Mouse (Mus musculus) heart, embryonic 13.5 days (tissue): Measurements from ENCODE around the gene Vav3. TPM values are rescaled to one million over a fixed set of nuclear protein-coding genes. Genes with fewer than 3 reads are reported as not detected.

ENCODE experiments used
- ATAC-seq: fragments of 200-750 bp; cut with Nextera tagmentation; 2 replicates; pipeline ENCODE4 v1.8.0; 2017; ENCODE audit warnings: moderate TSS enrichment; ENCODE audit not compliant: insufficient number of reproducible peaks, low FRiP score, low TSS enrichment; ENCODE audit errors: extremely low read depth
- H3K27ac ChIP-seq: fragments of 300-500 bp; sonication (generic); replicated peaks from 2 replicates; pipeline ENCODE4 v1.5.1; 2015; ENCODE audit warnings: moderate library complexity, mild to moderate bottlenecking, inconsistent platforms
- H3K27me3 ChIP-seq: fragments of 300-500 bp; sonication (generic); replicated peaks from 2 replicates; pipeline ENCODE4 v1.6.1; 2015; ENCODE audit warnings: mild to moderate bottlenecking, inconsistent platforms
- H3K36me3 ChIP-seq: fragments of 300-500 bp; sonication (generic); 2 replicates; pipeline ENCODE4 v1.6.1; 2015; ENCODE audit warnings: mild to moderate bottlenecking, inconsistent platforms
- H3K4me1 ChIP-seq: fragments of 300-500 bp; sonication (generic); 2 replicates; pipeline ENCODE4 v1.6.1; 2015; ENCODE audit warnings: inconsistent platforms
- H3K4me2 ChIP-seq: fragments of 300-500 bp; sonication (generic); 2 replicates; pipeline ENCODE4 v1.6.1; 2015; ENCODE audit warnings: inconsistent platforms, mild to moderate bottlenecking, moderate library complexity
- H3K4me3 ChIP-seq: fragments of 300-500 bp; sonication (generic); 2 replicates; pipeline ENCODE4 v1.5.1; 2015; ENCODE audit warnings: moderate library complexity, mild to moderate bottlenecking, inconsistent platforms
- H3K9ac ChIP-seq: fragments of 300-500 bp; sonication (generic); 2 replicates; pipeline ENCODE4 v1.6.1; 2015; ENCODE audit warnings: inconsistent platforms, mild to moderate bottlenecking, moderate library complexity
- H3K9me3 ChIP-seq: fragments of 300-500 bp; sonication (generic); 2 replicates; pipeline ENCODE4 v1.6.1; 2016; ENCODE audit warnings: inconsistent platforms
- WGBS: fragments of 180-500 bp; shearing (Covaris S2); methylation state at CpG from one replicate; pipeline ENCODE4 v1.1.7; 2015; ENCODE audit warnings: mixed read lengths; 5-methylcytosine and 5-hydroxymethylcytosine counted together
- polyA plus RNA-seq: library from polyadenylated mRNA; unstranded; fragments of >200 nt; fragmentation: Nextera tagmentation; extraction: Ambion mirVana; gene quantifications from 2 replicates; pipeline ENCODE4 v1.2.1, GENCODE M21; 2015

Gene Vav3
- polyA plus RNA-seq, 1 experiment from 2014 or later: 7.5 TPM

DNA sequence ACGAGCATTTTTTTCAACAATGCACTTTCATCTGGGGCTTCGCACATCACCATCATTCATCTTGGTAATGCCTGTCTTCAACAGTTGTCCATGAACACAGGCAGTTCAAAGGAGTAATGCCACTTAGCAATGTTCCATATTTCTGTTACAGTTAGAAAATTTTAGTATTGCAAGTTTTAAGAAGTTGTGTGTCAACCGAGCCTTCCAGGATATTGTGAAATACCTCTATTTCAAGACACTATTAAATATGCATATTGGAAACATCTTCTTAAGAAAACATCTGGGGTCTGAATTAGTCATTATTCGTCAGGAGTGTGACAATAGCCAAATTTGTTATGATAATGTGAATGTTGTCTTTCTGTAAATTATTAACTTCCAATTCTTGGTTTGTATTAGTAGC lies 137.8 kb downstream of the Vav3 start:
- H3K4me2 ChIP-seq: no peak overlapping the region
- no peaks in the 10 kb centered on the region for H3K9me3 ChIP-seq
- WGBS: 80% methylated on average over 4 of the region's 4 CpGs
- no peak overlapping the region for H3K4me3 ChIP-seq
- no peak overlapping the region for H3K27ac ChIP-seq
- no peaks in the 10 kb centered on the region for H3K27me3 ChIP-seq
- H3K9ac ChIP-seq: no peak overlapping the region
- no peaks in the 10 kb centered on the region for H3K36me3 ChIP-seq
- no peak for ATAC-seq
- H3K4me1 ChIP-seq: peaks cover 13% of the 10 kb centered on the region

DNA sequence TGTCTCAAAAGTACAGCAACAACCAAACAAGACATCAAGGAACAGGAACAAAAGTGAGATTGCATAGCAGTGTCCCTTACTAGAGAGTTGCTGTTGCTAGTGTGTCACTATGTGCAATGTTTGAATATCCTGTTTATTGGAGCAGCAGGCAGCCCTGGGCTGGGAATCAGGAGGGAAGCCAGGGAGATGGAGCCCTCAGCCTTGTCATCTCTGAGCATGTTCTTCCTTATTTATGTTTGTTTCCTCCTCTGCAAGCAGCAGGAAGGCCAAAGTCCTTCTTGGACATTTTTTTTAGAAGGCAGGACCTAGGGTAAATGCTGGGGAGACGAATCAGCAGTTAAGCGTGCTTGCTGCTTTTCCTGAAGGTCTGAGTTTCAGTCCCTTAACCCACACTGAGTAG lies 140.2 kb downstream of the Vav3 start:
- no peak overlapping the region for H3K9ac ChIP-seq
- H3K9me3 ChIP-seq: no peaks in the 10 kb centered on the region
- 71% methylated on average over 2 of the region's 2 CpGs for WGBS

DNA sequence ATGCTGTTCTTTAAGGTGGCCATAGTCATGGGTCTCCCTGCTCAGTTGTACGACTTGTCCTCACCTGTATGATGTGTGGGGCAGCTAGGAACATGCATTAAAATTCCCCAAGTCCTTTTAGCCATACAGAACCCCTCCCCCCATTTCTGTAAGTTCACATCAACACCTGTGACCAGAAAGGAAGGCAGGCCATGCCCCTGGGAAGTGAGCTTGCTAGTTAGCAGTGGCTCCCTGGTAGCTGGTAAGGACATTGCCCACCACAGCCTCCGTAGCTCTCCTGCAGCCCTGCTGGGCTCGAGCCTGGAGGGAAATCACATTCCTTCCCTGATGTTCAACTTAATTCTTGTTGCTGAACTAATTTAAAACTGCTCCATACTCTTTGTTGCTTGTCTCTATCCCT lies 146.3 kb downstream of the Vav3 start:
- H3K27me3 ChIP-seq: no peaks in the 10 kb centered on the region
- H3K4me1 ChIP-seq: no peaks in the 10 kb centered on the region
- no peak overlapping the region for H3K4me2 ChIP-seq
- no peak overlapping the region for H3K4me3 ChIP-seq
- 70% methylated on average over 3 of the region's 3 CpGs for WGBS
- H3K9me3 ChIP-seq: no peaks in the 10 kb centered on the region
- no peak overlapping the region for H3K27ac ChIP-seq
- no peak overlapping the region for H3K9ac ChIP-seq
- no peaks in the 10 kb centered on the region for H3K36me3 ChIP-seq
- ATAC-seq: no peak

More for the DNA sequence above, 140.2 kb downstream of the Vav3 start:
- no peaks in the 10 kb centered on the region for H3K36me3 ChIP-seq
- H3K27ac ChIP-seq: no peak overlapping the region
- no peak for ATAC-seq
- H3K27me3 ChIP-seq: no peaks in the 10 kb centered on the region
- no peak overlapping the region for H3K4me2 ChIP-seq
- peaks cover 13% of the 10 kb centered on the region for H3K4me1 ChIP-seq
- no peak overlapping the region for H3K4me3 ChIP-seq

DNA sequence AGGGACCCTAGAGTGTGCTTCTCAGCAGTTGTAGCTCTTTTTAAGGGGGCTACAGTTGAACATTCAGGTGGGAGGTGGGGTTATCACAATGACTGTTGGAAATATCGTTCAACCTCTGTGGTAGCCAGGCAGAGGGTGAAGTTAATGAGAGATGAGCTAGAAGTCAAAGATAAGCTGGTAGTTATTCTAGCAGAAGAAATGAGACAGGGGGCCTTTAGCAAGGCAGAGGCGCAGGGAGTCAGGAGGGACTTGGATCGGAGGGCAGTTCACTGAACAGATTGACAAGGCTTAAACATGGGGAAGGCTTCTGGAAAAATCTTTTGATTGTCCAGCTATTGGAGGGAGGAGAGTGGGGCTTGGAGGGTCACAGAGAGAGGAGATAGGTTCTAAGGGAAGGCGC lies 147.4 kb downstream of the Vav3 start:
- no peak for ATAC-seq
- Histone ChIP-seq H3K9ac (no peak overlapping the region), H3K4me3 (no peak overlapping the region), H3K4me2 (no peak overlapping the region), H3K27me3 (no peaks in the 10 kb centered on the region), H3K36me3 (no peaks in the 10 kb centered on the region), H3K4me1 (no peaks in the 10 kb centered on the region), H3K9me3 (no peaks in the 10 kb centered on the region), H3K27ac (no peak overlapping the region)
- WGBS: 76% methylated on average over 4 of the region's 4 CpGs

DNA sequence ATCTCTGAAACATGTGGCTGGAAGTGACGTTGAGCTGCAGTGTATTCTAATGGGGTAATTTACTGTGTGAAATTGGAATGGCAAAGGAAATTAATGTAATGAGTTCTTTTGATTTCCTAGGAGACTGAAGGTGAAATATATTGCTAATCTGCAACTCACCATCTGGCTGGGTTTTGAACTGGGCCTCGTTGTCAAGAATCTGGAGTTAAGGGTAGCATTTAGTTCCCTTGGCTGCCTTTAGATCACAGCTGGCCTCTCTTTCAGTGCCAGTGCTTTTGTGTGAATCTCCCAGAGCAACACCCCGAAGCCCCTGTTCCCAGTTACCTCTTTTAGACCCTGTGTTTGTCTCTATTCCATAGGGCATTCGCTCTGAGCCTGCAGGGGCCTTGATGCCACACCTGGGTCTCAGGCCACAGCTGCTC lies 148.3 kb downstream of the Vav3 start:
- Histone ChIP-seq H3K9ac (no peak overlapping the region), H3K27ac (no peak overlapping the region), H3K9me3 (no peaks in the 10 kb centered on the region), H3K27me3 (no peaks in the 10 kb centered on the region), H3K36me3 (no peaks in the 10 kb centered on the region), H3K4me2 (no peak overlapping the region), H3K4me3 (no peak overlapping the region), H3K4me1 (no peaks in the 10 kb centered on the region)
- ATAC-seq: no peak
- 68% methylated on average over 4 of the region's 4 CpGs for WGBS

DNA sequence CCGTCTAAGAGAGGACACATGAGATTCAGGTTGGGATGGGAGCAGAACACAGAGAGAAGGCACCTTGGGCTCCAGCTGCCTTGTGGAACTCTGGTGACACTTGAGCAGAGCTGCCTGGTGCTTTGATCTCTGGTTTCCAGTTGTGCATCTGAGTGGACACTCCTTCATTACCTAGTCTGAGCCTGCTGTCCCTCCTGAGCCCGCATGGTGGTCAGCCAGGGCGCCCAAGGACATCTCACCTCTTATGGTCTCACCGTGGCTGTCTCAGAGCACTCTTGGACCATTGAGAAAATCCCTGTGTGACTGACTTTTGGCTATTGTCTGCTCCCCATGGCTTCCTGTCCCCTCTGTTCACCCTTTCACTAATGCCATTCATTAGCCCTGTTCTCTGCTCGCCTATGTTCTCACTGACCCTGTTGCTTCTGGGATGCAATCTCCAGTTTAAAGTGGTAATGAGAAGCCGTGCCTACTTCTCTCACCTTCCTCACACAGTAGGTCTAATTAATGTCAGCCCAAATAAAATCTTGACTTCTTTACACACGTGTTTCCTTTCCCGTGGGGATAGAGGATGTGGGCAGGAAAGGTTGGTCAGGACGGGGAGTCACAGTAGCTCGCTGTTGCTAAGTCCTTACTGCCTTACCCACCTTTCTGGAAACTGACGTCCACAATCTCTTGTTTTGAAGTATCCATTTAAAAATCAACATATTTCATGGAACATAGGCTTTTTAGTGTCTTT lies 150.3 kb downstream of the Vav3 start:
- Histone ChIP-seq H3K4me3 (no peak overlapping the region), H3K36me3 (no peaks in the 10 kb centered on the region), H3K9me3 (no peaks in the 10 kb centered on the region), H3K9ac (no peak overlapping the region), H3K27ac (no peak overlapping the region), H3K4me1 (no peaks in the 10 kb centered on the region), H3K27me3 (no peaks in the 10 kb centered on the region), H3K4me2 (no peak overlapping the region)
- WGBS: 57% methylated on average over 11 of the region's 11 CpGs
- ATAC-seq: no peak

DNA sequence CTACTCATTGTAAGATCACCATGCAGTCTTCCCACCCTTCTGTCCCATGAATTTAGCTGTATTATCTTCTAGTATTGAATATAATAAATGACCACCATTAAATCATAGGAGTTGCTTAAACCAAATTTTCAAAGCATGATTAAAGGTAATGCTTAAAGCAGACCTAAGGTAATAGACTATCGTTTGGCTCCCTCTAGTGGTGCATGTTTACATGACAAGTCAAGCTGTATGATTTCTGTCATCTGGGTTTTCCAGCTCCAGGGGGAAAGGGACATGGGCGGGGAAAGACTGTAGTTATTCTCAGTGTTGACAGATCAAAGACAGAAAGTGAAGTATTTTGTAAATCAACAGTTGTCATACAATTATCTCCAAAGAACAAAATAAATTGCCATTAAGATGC lies 151.1 kb downstream of the Vav3 start:
- Histone ChIP-seq H3K36me3 (no peaks in the 10 kb centered on the region), H3K4me1 (no peaks in the 10 kb centered on the region), H3K9me3 (no peaks in the 10 kb centered on the region), H3K27ac (no peak overlapping the region), H3K4me2 (no peak overlapping the region), H3K4me3 (no peak overlapping the region), H3K27me3 (no peaks in the 10 kb centered on the region), H3K9ac (no peak overlapping the region)
- ATAC-seq: no peak
- 4% methylated on average over 2 of the region's 2 CpGs for WGBS

DNA sequence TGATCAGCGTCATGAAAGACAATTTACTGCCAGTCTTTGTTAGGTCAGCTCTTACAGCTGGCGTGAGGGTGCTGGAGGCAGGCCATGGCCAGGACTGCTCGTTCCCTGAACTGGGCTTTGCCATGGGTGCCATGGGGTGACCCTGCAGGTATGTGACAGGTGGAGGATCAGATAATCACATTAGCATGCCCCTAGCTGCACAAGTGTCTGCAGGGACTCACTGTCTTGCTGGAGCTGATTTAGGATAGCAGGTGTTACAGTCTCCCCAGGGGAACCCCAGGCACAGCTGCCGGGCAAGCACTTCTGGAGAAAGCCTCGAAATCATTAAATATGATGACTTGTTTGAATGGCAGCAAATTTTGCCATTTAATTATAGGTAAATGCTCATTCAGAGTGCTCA lies 156.0 kb downstream of the Vav3 start:
- no peaks in the 10 kb centered on the region for H3K27me3 ChIP-seq
- WGBS: 78% methylated on average over 5 of the region's 5 CpGs
- no peak for ATAC-seq
- no peak overlapping the region for H3K4me3 ChIP-seq
- H3K27ac ChIP-seq: no peak overlapping the region
- H3K4me2 ChIP-seq: no peak overlapping the region
- H3K9ac ChIP-seq: no peak overlapping the region
- H3K4me1 ChIP-seq: no peaks in the 10 kb centered on the region
- H3K9me3 ChIP-seq: no peaks in the 10 kb centered on the region
- 0 out of 2 replicates have a peak, but pooled peaks cover 3% of the 10 kb centered on the region for H3K36me3 ChIP-seq

DNA sequence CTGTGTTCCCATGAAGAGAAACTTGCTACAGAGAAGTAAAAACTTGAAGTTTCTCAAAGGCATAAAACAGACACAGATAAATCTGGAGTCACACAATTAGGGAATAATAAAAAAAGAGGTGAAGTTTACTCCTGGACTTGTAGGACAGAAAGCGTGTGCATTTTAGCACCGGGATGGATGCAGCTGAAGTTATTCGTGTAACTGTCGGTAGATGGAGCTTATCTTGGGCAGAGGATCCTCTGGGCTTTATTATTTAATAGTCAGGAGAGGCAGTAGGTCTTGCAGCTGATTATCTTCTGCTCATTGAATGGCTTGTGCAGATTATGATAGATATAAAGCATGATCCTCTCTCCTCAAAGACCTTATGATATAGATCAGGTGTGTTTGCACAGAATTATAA lies 156.6 kb downstream of the Vav3 start:
- Histone ChIP-seq H3K9ac (no peak overlapping the region), H3K9me3 (no peaks in the 10 kb centered on the region), H3K4me1 (no peaks in the 10 kb centered on the region), H3K27me3 (no peaks in the 10 kb centered on the region), H3K4me3 (no peak overlapping the region), H3K27ac (no peak overlapping the region), H3K36me3 (0 out of 2 replicates have a peak, but pooled peaks cover 3% of the 10 kb centered on the region), H3K4me2 (no peak overlapping the region)
- ATAC-seq: no peak
- 75% methylated on average over 4 of the region's 4 CpGs for WGBS

DNA sequence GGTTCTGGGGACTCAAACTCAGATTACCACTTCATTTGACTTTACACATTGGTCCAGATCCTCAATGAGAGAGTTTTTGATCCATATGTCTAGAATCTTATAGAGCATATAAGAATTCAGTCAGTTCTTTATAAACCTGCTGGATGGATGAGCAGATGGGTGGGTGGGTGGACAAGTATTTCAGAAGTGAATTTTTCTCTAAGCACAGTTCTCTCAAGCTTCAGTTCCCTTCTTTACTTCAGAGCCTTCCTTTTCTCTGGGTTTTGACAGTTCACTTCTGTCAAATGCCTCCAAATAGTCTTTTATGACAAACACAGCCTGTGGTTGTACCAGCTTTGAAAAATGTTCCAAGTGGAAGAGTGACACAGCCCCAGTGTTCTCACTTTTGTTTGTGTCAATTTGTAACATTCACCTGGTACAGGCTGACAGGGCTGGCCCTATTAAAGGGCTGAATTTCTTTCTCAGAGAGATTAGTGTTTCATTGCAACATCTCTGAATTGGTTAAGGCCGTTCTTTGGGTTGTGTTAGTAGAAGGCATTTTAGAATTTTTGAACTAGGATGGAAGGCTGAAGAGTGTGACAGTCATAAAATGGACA lies 159.5 kb downstream of the Vav3 start:
- no peak for ATAC-seq
- peaks cover 12% of the 10 kb centered on the region; the same call in 1 of the 2 replicates for H3K36me3 ChIP-seq
- H3K4me1 ChIP-seq: no peaks in the 10 kb centered on the region
- no peak overlapping the region for H3K4me2 ChIP-seq
- H3K27ac ChIP-seq: no peak overlapping the region
- H3K9me3 ChIP-seq: no peaks in the 10 kb centered on the region
- no peaks in the 10 kb centered on the region for H3K27me3 ChIP-seq
- H3K4me3 ChIP-seq: no peak overlapping the region
- no peak overlapping the region for H3K9ac ChIP-seq
- WGBS: 86% methylated on average over 1 of the region's 1 CpGs

DNA sequence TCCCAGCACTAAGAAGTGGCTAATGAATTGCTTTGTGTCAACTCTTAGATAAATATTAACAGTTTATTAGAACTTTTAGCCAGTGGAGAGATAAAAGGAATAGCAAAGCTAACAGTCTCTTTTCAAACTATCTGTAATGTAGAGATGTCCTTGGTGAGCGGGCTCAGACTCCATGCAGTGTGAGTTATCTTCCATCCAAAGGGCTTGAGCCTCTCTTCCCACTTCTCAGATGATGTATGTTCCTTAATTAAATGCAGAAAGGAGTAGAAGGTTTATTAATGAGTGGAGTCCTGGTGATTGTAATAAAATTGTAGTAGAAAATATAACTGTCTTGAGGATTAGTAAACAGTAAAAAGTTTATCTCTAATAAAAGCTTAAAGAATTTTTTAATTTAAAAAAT lies 169.3 kb downstream of the Vav3 start:
- WGBS: 75% methylated on average over 1 of the region's 1 CpGs
- H3K9me3 ChIP-seq: no peaks in the 10 kb centered on the region
- H3K9ac ChIP-seq: no peak overlapping the region
- no peak overlapping the region for H3K4me2 ChIP-seq
- no peaks in the 10 kb centered on the region for H3K27me3 ChIP-seq
- no peak overlapping the region for H3K27ac ChIP-seq
- ATAC-seq: no peak
- H3K4me3 ChIP-seq: no peak overlapping the region
- no peaks in the 10 kb centered on the region for H3K4me1 ChIP-seq
- peaks cover 8% of the 10 kb centered on the region for H3K36me3 ChIP-seq

DNA sequence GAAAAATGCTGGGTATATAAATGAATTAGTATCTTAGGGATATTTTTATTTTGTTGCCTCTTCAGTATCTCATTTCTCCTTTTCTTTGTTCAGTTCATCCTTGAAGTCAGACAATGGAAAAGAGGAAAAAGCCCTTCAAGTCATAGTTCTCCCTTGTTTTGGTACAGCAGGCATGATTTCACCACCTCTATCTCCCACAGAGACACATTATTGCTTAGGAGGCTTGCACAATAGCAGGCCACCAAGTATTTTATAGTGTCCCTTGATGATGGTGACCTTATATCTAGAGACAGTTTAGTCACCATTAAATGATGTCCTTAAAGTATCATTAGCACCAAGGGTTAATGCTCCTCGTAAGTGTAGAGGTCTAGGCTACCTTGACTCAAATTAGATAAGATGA lies 171.4 kb downstream of the Vav3 start:
- Histone ChIP-seq H3K4me1 (no peaks in the 10 kb centered on the region), H3K36me3 (peaks cover 6% of the 10 kb centered on the region), H3K27ac (no peak overlapping the region), H3K4me2 (no peak overlapping the region), H3K9ac (no peak overlapping the region), H3K4me3 (no peak overlapping the region), H3K27me3 (no peaks in the 10 kb centered on the region), H3K9me3 (no peaks in the 10 kb centered on the region)
- no peak for ATAC-seq
- WGBS: 78% methylated on average over 1 of the region's 1 CpGs
